Mouse (Mus musculus) spleen, adult 18-20 months (tissue): ENCODE results near the gene Ctnnd2.

Experiments used
- DNase-seq, 2 experiments: peaks; one replicate each; pipeline ENCODE4 v3.0.0; 2022; ENCODE audit warnings: mixed read lengths in 2 of 2

Gene Ctnnd2

DNA sequence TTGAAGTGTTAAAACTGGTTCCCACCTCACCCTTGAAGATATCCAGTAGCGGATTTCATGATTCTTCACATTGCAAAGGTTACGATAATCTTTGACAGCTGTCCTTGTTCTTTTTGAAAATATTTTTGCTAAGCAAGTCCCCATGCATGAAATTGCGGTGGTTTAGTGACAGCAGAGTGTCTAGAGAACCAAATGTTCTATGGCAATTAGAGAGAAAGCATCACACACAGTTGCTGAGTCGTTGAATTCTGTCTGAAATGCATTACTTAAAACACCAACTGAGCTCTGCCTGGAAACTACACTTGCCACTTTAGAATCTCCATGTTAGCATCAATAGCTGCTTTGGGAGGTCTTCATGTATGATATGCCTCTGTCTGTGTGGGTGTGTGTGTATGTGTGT is 375.9 kb downstream of the Ctnnd2 start:
- DNase-seq, result no peak

DNA sequence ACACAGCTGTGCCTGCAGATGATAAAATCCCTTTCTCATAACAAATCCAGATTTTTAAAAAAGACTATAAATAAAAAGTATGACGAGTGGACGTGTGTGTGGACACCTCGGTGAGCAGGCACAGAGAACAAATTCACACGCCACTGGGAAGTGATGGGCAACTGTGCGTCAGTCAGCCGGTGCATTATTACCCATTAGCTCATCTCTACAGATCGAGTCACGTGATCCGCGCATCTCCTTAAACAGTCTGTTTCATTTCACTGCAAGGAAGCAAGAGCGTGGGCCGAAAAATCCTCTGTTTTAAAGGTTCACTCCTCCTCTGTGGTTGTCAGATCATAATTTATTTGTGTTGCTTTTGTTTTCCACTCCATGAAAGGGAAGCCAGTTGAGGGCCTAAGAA is 378.6 kb downstream of the Ctnnd2 start:
- DNase-seq, result no peak

DNA sequence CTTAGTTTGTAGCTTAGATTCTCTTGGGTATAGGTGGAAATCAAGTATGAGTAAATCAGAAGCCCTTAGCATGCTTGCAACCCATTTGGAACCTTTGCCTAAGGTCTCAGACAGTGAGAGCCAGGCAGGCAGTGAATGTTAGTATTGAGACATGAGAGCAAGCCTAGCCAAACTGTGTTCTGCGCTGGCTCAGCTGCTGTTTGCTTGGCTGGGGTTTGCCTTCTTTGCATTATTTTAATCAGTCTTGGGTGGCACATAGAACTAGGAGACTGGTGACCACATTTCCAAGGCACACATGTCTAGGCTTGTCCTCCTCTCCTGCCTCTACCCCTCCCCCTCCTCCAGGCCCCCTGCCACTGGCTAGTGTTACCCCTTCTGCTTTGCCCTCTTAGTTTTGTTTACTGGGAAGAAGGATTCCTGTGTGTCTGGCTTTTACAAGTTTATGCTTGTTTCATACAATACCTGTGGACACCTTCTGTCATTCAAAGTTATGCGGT is 381.6 kb downstream of the Ctnnd2 start:
- DNase-seq, result no peak

- no peak for DNase-seq
Observed at GRCm38 (mm10) chr15:30555787-30556186, 383.4 kb downstream of the Ctnnd2 start.

- DNase-seq, result no peak
Observed at GRCm38 (mm10) chr15:30562375-30562774, 390.0 kb downstream of the Ctnnd2 start.

DNA sequence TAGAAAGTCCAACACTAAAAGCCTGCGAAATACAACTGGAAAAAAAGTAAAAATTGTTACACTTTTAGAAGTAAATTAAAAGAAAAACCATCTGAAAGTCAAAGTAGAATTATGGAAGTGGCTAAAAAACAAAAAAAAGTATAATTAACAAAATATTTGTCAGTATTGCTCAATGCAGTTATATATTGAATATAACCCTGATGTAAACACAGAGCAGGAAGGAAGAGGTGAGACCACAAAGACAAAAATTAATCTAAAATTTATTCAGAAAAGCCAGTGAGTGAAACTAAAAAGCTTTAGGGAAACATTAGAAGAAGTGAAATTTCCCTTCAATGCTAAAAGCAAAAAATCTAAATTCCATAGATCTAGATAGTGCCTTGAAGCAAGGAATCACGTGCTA is 392.2 kb downstream of the Ctnnd2 start:
- DNase-seq, result no peak

GRCm38 (mm10) chr15:30570254-30570800 is 397.9 kb downstream of the Ctnnd2 start:
- DNase-seq, result no peak

- no peak for DNase-seq
Observed at GRCm38 (mm10) chr15:30587446-30587845, 415.1 kb downstream of the Ctnnd2 start.

- no peak for DNase-seq
Observed at GRCm38 (mm10) chr15:30590865-30591264, 418.5 kb downstream of the Ctnnd2 start.

GRCm38 (mm10) chr15:30595507-30595906 is 423.1 kb downstream of the Ctnnd2 start:
- no peak for DNase-seq

GRCm38 (mm10) chr15:30610613-30611012 is 438.2 kb downstream of the Ctnnd2 start:
- peak; percentile 27 to 33 for DNase-seq

DNA sequence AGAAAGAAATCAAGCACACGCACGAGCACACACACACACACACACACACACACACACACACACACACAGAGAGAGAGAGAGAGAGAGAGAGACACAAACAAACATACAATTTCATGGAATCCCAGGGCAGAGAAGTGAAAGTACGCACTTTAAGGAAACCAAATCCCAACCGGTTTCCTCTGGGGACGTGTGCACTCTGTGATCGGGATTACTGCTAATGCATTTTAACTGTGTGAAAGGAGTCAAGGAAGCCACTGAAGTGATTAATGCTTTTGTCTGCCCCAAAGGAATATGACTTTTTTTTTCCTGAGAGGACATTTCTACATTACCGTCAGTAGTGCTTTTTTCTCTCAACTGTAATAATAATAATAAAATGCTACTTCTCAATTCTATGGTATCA is 443.1 kb downstream of the Ctnnd2 start:
- no peak for DNase-seq

DNA sequence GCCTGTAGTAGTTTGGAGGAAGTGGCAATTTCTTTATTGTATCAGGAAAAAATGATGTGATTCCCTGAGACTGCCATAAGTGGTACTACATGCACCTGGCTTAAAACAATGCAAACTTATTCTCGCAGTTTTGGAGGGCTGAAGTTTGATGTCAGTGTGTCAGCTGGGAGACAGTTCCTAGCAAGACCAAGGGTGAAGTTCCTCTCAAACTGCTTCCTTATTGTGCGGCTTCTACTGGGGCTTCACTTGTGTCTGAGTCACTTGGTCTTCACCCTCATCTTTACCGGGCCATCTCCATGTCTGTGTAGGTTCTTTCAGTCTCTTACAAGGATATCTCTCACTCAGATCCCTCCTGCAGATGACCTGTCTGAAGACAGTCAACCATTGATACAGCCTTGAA is 444.5 kb downstream of the Ctnnd2 start:
- DNase-seq, result no peak

- DNase-seq, result no peak
Observed at GRCm38 (mm10) chr15:30617932-30618331, 445.5 kb downstream of the Ctnnd2 start.

DNA sequence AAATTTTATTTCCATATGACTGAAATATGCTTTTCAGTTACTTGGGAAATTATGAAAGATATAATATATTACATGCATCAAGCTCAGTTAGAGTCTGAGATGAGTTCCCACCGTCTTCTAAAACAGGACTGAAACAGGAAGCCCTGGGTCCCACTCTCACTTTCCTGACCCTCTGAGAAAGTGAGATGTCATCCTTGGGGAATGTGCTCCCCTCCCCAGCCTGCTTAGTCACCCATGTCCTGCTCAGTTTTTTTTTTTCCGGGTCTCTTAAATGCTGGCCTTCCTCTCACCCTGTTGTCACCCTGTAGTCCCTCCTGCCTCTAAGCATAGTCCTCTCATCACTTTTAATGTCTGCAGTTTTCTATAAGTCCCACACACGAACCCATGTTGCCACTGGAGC is 456.1 kb downstream of the Ctnnd2 start:
- no peak for DNase-seq

DNA sequence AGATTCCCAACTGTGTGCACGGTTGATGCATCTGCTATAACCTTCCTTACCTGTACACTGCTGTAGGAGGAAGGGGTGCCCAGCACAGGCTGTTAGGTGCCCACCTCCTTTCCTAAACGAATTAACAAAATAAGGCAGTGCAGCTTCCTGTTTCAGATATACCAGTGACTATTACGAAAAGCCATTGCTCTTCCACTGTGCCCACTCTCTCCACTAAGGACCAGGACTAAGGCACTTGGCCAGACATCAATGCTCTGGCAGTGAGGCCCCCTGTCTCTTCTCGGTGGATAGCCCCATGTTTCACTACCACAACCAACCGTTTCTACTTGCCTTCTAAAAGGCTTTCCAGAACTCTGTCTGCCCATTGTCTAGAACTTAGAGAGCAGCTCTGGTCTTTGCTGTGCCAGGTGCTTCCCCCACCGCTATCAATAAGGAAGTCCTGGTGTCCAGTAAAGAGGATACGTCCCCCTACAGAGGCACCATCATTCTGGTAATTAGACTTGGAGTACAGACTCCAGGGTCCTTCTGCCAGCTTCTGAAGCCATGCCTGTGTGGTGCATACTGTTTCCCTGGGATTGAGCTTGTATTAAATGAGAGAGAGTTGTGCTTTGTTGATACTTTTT is 459.8 kb downstream of the Ctnnd2 start:
- DNase-seq, result no peak

DNA sequence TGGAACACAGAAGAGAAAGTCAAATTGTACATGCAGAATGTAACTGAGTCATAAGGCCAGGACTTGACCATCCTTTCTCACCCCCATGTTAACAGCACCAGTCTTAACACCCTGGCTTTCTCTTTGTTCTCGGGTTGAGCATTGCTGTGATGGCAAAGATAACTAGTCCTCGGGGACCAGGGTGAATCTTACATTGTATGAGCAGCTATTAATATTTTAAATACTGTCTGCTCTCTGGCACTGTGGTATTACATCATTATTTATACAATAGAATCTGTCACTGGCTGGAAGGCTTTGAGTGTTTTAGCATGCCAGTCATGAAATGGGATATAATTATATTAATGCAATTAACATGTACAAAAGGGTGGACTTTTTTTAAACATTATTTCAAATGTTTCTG is 461.5 kb downstream of the Ctnnd2 start:
- DNase-seq, result no peak

DNA sequence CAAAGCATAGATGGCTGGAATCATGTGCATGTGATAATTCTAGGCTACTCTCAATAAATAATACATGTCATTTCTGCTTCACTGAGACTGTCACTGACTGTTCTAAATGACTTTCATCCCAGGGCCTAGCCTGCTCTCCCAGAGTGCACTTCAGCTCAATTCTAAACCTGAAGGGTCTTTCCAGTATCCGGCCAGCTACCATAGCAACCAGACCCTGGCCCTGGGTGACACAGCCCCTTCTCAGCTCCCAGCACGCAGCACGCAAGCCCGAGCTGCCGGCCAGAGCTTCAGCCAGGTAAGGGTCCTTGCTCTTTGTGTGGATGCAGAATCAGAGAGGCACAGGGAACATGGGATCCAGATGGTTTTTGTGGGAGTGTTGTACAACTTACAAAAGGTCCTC is 462.1 kb downstream of the Ctnnd2 start:
- no peak for DNase-seq

GRCm38 (mm10) chr15:30640651-30641050 is 468.3 kb downstream of the Ctnnd2 start:
- no peak for DNase-seq

DNA sequence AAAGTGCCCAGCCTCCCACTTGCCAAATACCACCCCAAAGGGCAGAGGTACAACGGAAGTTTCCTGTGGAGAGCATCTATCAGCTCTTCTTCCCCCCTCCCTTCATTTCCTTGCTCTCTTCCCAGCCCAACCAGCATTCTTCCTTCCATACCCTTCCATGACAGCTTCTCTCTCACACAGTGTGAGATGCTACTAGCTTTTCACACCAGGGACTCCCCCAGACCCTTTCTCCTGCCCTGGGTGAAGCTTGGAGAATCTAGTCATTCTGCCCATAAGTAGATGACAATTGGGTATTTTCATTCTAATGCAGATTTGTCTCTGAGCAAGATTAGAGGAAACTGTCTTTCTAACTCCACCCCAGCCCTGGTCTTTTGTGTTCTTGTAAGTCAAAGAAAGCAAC is 473.3 kb downstream of the Ctnnd2 start:
- no peak for DNase-seq

GRCm38 (mm10) chr15:30646501-30647431 is 474.4 kb downstream of the Ctnnd2 start:
- DNase-seq, result peak; percentile 5 to 6

DNA sequence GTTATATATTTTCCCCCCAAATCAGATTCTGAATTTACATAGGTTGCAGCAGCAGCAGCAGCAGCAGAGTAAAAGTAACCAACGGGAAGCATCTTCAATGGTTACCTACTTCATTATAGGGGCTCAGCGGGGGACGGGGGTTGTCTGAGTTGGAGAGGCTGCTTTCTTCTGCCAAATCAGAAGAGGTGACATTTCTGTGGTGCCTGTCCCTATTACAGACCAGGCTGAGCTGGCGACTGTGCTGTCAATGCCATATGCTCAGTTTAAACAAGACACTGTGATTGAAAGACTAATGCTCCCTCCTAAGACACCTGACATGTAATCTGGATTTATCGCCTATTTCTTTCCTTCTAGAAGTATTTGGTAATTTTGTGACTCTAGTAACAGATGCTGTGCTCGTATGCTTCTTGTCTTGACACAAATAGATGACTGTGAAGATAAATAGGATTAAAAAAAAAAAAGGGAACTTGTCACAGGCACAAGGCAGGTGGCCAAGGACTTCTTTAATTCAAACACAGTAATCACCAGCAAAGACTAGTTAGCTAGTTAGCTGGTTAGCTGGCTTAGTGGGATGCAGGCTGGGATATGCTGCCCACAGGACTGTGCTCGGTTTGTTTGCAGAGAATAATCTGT is 475.4 kb downstream of the Ctnnd2 start:
- DNase-seq, result no peak

DNA sequence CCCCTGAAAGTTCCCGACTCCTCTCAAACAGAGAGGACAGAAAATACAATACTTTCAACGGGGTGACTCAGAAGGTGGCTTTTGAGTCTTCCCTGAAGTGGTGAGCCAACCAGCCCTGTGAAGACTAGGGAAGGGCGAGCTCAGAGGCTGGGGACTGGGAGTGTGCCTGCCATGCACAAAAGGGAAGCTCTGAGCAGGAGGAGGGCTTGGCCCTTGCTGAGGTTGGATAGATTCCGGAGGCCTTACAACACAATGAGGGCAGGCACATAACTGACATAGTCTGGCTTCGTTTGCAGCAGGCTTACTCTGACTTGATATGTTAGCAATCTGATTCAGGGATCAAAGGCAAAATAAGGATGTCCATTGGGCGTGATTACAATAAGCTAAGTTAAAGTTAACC is 477.6 kb downstream of the Ctnnd2 start:
- DNase-seq, result no peak
